Mouse (Mus musculus): ENCODE results near the gene Olfr1275. TPM values are rescaled to one million over a fixed set of nuclear protein-coding genes. Genes with fewer than 3 reads are reported as not detected.

The Olfr1275 gene
- total RNA-seq (2022): not detected

DNA sequence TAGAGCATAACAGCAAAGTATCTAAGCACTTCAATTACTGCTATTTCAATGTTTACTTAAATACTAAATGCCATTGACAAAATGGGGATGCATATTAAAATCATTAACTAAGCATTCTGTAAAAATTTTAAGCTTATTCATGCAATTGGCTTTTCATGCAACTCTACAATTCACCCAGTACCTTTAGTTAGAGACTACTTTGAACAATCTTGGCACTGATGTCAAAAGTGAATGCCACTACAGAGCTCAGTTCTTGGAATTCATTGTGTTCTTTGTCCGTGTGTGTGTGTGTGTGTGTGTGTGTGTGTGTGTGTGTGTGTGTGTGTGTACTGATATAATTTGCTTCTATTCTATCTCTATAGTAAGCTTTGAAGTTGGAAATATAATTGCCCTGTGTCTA is at the start of gene Olfr1275:
Gene Olfr1275 (minus strand): TSS at position 101 of the 400 bp plus-strand sequence.
- no peak for DNase-seq (ENCODE audit: low spot score in 2 of 2)

DNA sequence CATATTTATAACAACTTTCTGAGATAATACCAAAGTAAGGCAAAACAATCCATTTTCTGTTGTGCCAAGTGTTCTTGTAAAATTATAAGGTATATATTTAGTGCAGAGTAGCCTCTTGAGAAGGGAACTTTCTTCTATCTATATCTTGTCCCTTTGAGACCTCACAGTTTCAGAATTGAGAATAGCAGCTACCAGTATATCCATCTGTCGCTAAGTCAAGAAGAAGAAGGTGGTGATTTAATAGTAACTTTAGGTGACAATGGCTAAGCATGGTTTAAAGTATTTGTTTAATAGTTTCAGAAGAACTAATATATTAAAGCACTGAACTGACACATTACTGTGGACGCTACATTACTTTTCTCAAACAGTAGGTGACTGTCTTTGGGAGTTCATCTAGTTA is 38.9 kb upstream of the Olfr1275 start, which contains the start of gene Olfr1277:
Gene Olfr1277 (minus strand): TSS at position 101 of the 400 bp plus-strand sequence.
- no peak for DNase-seq (ENCODE audit: low spot score in 2 of 2)

GRCm38 (mm10) chr2:111254216-111254615 is 19.1 kb upstream of the Olfr1275 start, which contains the start of gene Olfr1276:
TSS of gene Olfr1276 (plus strand) at chr2:111254516.
- DNase-seq (ENCODE audit: low spot score in 2 of 2): no peak

- no peak for DNase-seq (ENCODE audit: low spot score in 2 of 2)
Observed at GRCm38 (mm10) chr2:111229502-111229901, 5.6 kb downstream of the Olfr1275 start, which contains the start of gene 4930430A15Rik. TSS of gene 4930430A15Rik (minus strand) at chr2:111229602.

DNA sequence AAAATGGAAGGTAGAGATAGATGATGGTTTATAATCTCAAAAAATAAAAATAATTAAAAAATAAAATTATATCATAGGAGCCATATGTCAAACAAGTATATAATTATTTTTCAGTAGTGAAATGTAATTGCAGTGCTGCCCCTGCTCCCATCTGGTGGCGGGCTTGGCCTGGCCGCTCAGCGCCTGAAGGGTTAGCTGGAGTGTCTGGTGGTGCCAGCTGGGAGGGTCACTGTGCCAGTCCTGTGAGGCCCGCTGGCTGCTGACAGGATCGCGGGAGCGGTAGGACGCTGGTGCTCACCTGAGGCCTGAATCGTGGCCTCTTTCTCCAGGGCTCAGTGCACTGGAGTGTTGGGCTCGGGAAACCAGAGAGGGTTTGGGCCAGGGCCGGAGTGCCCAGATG is 53.0 kb downstream of the Olfr1275 start:
- no peak for DNase-seq (ENCODE audit: low spot score in 2 of 2)

Other genes starting within 250 kb of the Olfr1275 start
- gene Gm13941, start 129.3 kb downstream of the Olfr1275 start, total RNA-seq (2022): not detected
- not detected for gene Gm15130, start 82.3 kb downstream of the Olfr1275 start, total RNA-seq (2022)
- gene 4930430A15Rik, start 5.7 kb downstream of the Olfr1275 start, total RNA-seq (2022): not detected
- not detected for gene Olfr1276, start 19.2 kb upstream of the Olfr1275 start, total RNA-seq (2022)
- gene Olfr1277, start 38.8 kb upstream of the Olfr1275 start, total RNA-seq (2022): not detected
- gene Olfr1278, start 54.9 kb upstream of the Olfr1275 start, total RNA-seq (2022): not detected
- gene Olfr1279, start 65.3 kb upstream of the Olfr1275 start, total RNA-seq (2022): not detected
- gene Olfr1280, start 78.7 kb upstream of the Olfr1275 start, total RNA-seq (2022): not detected
- gene Olfr1281, start 91.2 kb upstream of the Olfr1275 start, total RNA-seq (2022): not detected
- not detected for gene Olfr1282, start 100.8 kb upstream of the Olfr1275 start, total RNA-seq (2022)
- gene Olfr1283, start 131.5 kb upstream of the Olfr1275 start, total RNA-seq (2022): not detected
- gene Olfr1284, start 140.2 kb upstream of the Olfr1275 start, total RNA-seq (2022): not detected
- not detected for gene Olfr1286, start 187.8 kb upstream of the Olfr1275 start, total RNA-seq (2022)
- not detected for gene Olfr1287, start 213.9 kb upstream of the Olfr1275 start, total RNA-seq (2022)
- not detected for gene Olfr1288, start 238.8 kb upstream of the Olfr1275 start, total RNA-seq (2022)
- gene Olfr1289, start 245.5 kb upstream of the Olfr1275 start, total RNA-seq (2022): not detected

Measured in left cerebral cortex, adult 8-10 months (tissue).